Mouse (Mus musculus) heart, postnatal 0 days (tissue): ENCODE measurements around the gene Magi2. TPM values are rescaled to one million over a fixed set of nuclear protein-coding genes. Genes with fewer than 3 reads are reported as not detected.
"Not testable (repeated sequence)": the region's sequence is repeated elsewhere in the genome, so short reads cannot be mapped to it uniquely, and the experiment has no call there.

ENCODE experiments used
- ATAC-seq: fragments of 200-750 bp; cut with Nextera tagmentation; 2 replicates; pipeline ENCODE4 v1.8.0; 2017; ENCODE audit warnings: low read depth, moderate number of reproducible peaks, moderate library complexity; ENCODE audit not compliant: insufficient read depth
- DNase-seq: peaks from one replicate; pipeline ENCODE4 v3.0.0-alpha.2; 2016; ENCODE audit warnings: low spot score
- H3K27ac ChIP-seq: fragments of 300-500 bp; sonication (generic); 2 replicates; pipeline ENCODE4 v1.5.1; 2014; ENCODE audit warnings: low read depth, mild to moderate bottlenecking
- H3K27me3 ChIP-seq: fragments of 300-500 bp; sonication (generic); 2 replicates; pipeline ENCODE4 v1.6.1; 2014; ENCODE audit warnings: low read length, mixed read lengths; ENCODE audit not compliant: control insufficient read depth, insufficient read depth
- H3K36me3 ChIP-seq: fragments of 300-500 bp; sonication (generic); replicated peaks from 2 replicates; pipeline ENCODE4 v1.6.1; 2014; ENCODE audit warnings: low read length, mixed read lengths; ENCODE audit not compliant: control insufficient read depth, insufficient read depth
- H3K4me1 ChIP-seq: fragments of 300-500 bp; sonication (generic); 2 replicates; pipeline ENCODE4 v1.6.1; 2014; ENCODE audit warnings: antibody characterized with exemption; ENCODE audit not compliant: control insufficient read depth, insufficient read depth
- H3K4me2 ChIP-seq: fragments of 300-500 bp; sonication (generic); 2 replicates; pipeline ENCODE4 v1.6.1; 2014; ENCODE audit warnings: low read depth, mild to moderate bottlenecking, low read length, moderate library complexity
- H3K4me3 ChIP-seq: fragments of 300-500 bp; sonication (generic); 2 replicates; pipeline ENCODE4 v1.5.1; 2014; ENCODE audit warnings: low read depth, low read length
- H3K9ac ChIP-seq: fragments of 300-500 bp; sonication (generic); replicated peaks from 2 replicates; pipeline ENCODE4 v1.6.1; 2014; ENCODE audit warnings: low read depth, low read length, mixed read lengths
- H3K9me3 ChIP-seq: fragments of 300-500 bp; sonication (generic); replicated peaks from 2 replicates; pipeline ENCODE4 v1.6.1; 2016; ENCODE audit warnings: low read length; ENCODE audit not compliant: control insufficient read depth
- CTCF ChIP-seq: IDR thresholded peaks from 2 replicates; pipeline ENCODE4 v1.5.1; 2016; ENCODE audit warnings: antibody characterized with exemption, control low read depth, low read depth
- EP300 ChIP-seq: IDR thresholded peaks from 2 replicates; pipeline ENCODE4 v1.6.1; 2016; ENCODE audit warnings: antibody characterized with exemption, low read depth
- WGBS: fragments of 180-500 bp; shearing (Covaris S2); extraction: QIAGEN DNeasy Blood & Tissue Kit; methylation state at CpG from one replicate; pipeline ENCODE4 v1.1.7; 2014; 5-methylcytosine and 5-hydroxymethylcytosine counted together
- polyA plus RNA-seq: library from polyadenylated mRNA; unstranded; fragments of >200 nt; fragmentation: Nextera tagmentation; extraction: Ambion mirVana; gene quantifications from 2 replicates; pipeline ENCODE4 v1.2.1, GENCODE M21; 2015
- total RNA-seq: library from RNA; depleted of rRNA; stranded (reverse); fragments of >200 nt; gene quantifications from 2 replicates; pipeline ENCODE4 v1.2.3, GENCODE M21; 2014; ENCODE audit warnings: low replicate concordance

The Magi2 gene
- total and polyA plus RNA-seq, 2 experiments from 2014 or later: 1.7 to 9.5 TPM

DNA sequence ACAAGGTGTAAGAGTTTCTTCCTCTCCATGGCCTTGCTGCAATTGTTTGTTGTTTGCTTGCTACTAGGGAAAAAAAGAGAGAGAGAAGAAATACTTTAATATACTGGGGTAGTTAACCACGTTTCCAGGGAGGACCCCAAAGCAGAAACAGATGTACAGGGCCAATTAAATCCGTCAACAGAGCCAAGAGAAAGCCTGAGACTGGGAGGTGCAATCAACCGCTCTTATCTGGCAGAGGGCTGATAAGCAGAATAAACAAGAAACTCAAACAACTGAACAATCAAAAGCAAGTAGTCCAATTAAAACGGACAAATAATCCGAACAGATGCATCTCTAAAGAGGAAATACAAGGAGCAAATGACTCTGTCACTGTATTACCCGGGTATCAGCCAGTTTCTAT lies 1282.8 kb downstream of the Magi2 start:
- no peak for ATAC-seq
- Histone ChIP-seq H3K27me3 (no peaks in the 10 kb centered on the region), H3K4me3 (no peak overlapping the region), H3K27ac (no peak overlapping the region), H3K4me1 (no peaks in the 10 kb centered on the region), H3K9ac (no peak overlapping the region), H3K9me3 (no peaks in the 10 kb centered on the region), H3K36me3 (no peaks in the 10 kb centered on the region), H3K4me2 (no peak overlapping the region)
- no peak for DNase-seq
- 30% methylated on average over 6 of the region's 6 CpGs for WGBS
- TF ChIP-seq CTCF (no peak), EP300 (no peak)

DNA sequence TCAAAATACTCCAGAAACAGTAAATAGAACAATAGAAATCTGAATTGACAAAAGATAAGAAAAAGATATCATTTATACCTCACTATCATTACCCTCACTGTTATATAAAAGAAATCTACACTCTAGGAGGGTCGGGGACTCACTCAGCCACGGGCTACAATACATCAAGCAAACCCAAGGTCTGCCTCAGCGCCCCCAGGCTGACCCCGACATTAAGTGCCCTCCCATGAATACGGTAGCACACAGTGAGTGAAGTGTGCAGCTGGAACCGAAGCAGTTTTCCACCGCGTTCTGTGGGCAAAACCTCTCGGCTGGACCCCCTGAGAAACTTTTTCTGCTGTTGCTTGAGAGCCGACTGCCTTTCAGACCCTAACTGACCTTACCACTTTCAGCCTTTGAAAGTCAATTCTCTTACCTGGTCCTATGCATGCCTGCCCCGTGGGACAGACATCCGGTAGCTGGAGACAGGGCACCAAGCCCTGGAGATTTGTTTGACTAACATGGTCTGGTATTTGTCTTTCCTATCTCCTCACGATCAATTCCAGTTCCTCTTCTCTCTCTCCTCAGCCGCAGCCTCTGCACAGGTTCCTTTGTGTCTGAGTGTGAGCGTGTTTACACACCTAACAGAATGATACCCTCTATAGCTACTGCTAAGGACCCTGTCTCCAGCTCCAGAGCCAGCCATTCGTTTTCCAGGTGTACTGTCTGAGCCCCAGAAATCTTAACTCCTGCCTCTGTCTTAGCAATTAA lies 1285.7 kb downstream of the Magi2 start:
- TF ChIP-seq CTCF: no peak
- TF ChIP-seq EP300: no peak
- H3K36me3 ChIP-seq: no peaks in the 10 kb centered on the region
- no peaks in the 10 kb centered on the region for H3K9me3 ChIP-seq
- H3K4me1 ChIP-seq: no peaks in the 10 kb centered on the region
- WGBS: 38% methylated on average over 16 of the region's 16 CpGs
- no peak overlapping the region for H3K4me3 ChIP-seq
- no peak overlapping the region for H3K9ac ChIP-seq
- H3K27ac ChIP-seq: no peak overlapping the region
- H3K4me2 ChIP-seq: no peak overlapping the region
- no peaks in the 10 kb centered on the region for H3K27me3 ChIP-seq
- no peak for DNase-seq
- no peak for ATAC-seq

DNA sequence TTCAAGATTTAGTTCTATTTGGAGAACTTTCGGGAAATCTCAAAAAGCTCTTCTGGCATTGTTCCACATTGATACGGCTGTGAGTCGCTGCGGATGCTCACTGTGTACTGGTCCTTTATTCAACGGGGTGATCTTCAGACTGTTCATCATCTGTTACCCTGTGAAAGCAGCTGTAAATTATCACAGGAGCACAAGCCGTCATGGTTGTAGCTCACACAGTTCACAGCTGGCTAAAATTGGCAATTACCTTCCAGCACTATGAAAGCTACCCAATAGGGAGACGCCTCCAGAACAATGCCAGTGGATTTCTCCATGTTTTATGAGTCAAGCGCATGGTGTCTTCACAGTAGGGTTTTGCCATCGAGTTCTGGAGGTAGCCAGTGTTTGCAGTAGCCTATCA lies 1294.8 kb downstream of the Magi2 start:
- Histone ChIP-seq H3K4me2 (no peak overlapping the region), H3K27ac (no peak overlapping the region), H3K9ac (no peak overlapping the region), H3K27me3 (no peaks in the 10 kb centered on the region), H3K9me3 (no peaks in the 10 kb centered on the region), H3K36me3 (no peaks in the 10 kb centered on the region), H3K4me1 (no peaks in the 10 kb centered on the region), H3K4me3 (no peak overlapping the region)
- 67% methylated on average over 9 of the region's 9 CpGs for WGBS
- TF ChIP-seq EP300 (no peak), CTCF (no peak)
- no peak for DNase-seq
- no peak for ATAC-seq

- no peak overlapping the region for H3K9ac ChIP-seq
- no peak overlapping the region for H3K27ac ChIP-seq
- no peak overlapping the region for H3K4me3 ChIP-seq
- no peaks in the 10 kb centered on the region for H3K9me3 ChIP-seq
- H3K27me3 ChIP-seq: no peaks in the 10 kb centered on the region
- 92% methylated on average over 11 of the region's 13 CpGs for WGBS
- TF ChIP-seq CTCF (no peak), EP300 (no peak)
- DNase-seq: no peak
- no peak overlapping the region for H3K4me2 ChIP-seq
- ATAC-seq: no peak
- no peaks in the 10 kb centered on the region for H3K36me3 ChIP-seq
- H3K4me1 ChIP-seq: no peaks in the 10 kb centered on the region
Observed at GRCm38 (mm10) chr5:20522047-20522446, 1295.2 kb downstream of the Magi2 start.

DNA sequence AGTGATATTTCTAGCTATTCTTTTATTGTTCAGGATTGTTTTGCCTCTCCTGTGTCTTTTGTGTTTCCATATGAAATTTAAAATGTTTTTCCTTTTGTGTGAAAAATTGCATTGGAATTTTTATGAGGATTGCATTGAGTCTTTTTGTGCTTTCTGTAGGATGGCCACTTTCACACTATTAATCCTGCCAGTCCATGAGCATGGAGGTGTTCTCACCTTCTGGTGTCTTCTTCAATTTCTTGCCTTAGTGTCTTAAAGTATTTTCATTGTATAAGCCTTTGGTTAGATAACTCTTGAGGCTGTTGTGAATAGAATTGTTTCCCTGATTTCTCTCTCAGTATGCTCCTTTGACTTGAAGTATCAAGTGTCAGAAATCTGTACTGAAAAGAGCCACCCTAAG lies 1296.9 kb downstream of the Magi2 start:
- no peak overlapping the region for H3K4me3 ChIP-seq
- H3K27ac ChIP-seq: no peak overlapping the region
- no peaks in the 10 kb centered on the region for H3K9me3 ChIP-seq
- ATAC-seq: no peak
- H3K4me2 ChIP-seq: no peak overlapping the region
- TF ChIP-seq CTCF (no peak), EP300 (no peak)
- no peaks in the 10 kb centered on the region for H3K27me3 ChIP-seq
- H3K4me1 ChIP-seq: no peaks in the 10 kb centered on the region
- no peaks in the 10 kb centered on the region for H3K36me3 ChIP-seq
- DNase-seq: no peak
- no peak overlapping the region for H3K9ac ChIP-seq

GRCm38 (mm10) chr5:20526588-20526987 lies 1299.8 kb downstream of the Magi2 start:
- not testable (repeated sequence) for ATAC-seq, H3K9ac ChIP-seq, H3K4me2 ChIP-seq, H3K9me3 ChIP-seq, H3K36me3 ChIP-seq, DNase-seq, H3K4me3 ChIP-seq, H3K27ac ChIP-seq, H3K27me3 ChIP-seq, H3K4me1 ChIP-seq
- whole genome bisulfite sequencing: 83% methylated on average over 1 of the region's 4 CpGs
